Comparison of ENCODE assay signal across 8 mouse cellular contexts in the genomic region with DNA sequence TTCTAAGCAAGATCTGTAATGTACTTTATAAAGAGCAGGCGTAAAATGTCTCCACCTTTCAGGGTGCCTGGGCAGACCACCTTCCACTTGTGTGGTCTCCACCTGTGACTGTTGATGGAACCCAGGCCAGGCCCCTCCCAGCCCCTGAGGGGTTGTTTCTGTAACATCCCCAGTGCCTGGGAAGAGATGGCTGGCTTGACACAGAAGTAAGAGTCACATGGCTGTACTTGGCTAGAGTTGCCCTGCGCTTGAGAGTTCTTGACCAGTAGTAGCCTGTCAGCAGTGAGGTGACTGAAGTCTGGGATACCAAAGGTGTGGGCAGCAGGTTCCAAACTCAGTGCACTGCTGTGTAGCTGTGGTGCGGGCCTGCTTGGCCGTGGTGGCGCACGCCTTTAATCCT. TPM values are rescaled to one million over a fixed set of nuclear protein-coding genes. Genes with fewer than 3 reads are reported as not detected.
A peak's percentile ranks its signal among the peaks of the same experiment; 100 is the strongest.
DNase-seq lines count a peak whose midpoint lies in the region; ATAC-seq and TF ChIP-seq lines count a peak whose summit lies in the region.

No protein-coding gene starts in this region.

- H3K9me3 ChIP-seq in limb, embryonic 15.5 days = no peaks in the 10 kb centered on the region

- intact Hi-C loops in gastrocnemius, adult 2 months (cut with DNase I) = no loop called here
- intact Hi-C loops in gastrocnemius, postnatal 36 days (cut with DNase I) = no loop called here

- H3K9ac ChIP-seq in limb, embryonic 15.5 days = no peak overlapping the region

- H3K27me3 ChIP-seq in limb, embryonic 15.5 days = no peaks in the 10 kb centered on the region

- H3K4me1 ChIP-seq in limb, embryonic 15.5 days = peaks cover 65% of the 10 kb centered on the region

- no peak overlapping the region for H3K4me2 ChIP-seq in limb, embryonic 15.5 days

- WGBS in limb, embryonic 15.5 days = 80% methylated on average over 6 of the region's 6 CpGs

- H3K27ac ChIP-seq in gastrocnemius, adult 2 months = peak overlapping the region; percentile 91
- H3K27ac ChIP-seq in limb, embryonic 15.5 days = peak overlapping the region; percentile 81

- no peaks in the 10 kb centered on the region for H3K36me3 ChIP-seq in limb, embryonic 15.5 days

- peak overlapping the region; percentile 54; the same call in 1 of the 2 replicates for H3K4me3 ChIP-seq in gastrocnemius, adult 2 months
- H3K4me3 ChIP-seq in limb, embryonic 15.5 days = no peak overlapping the region

- no peak for TF ChIP-seq CTCF in gastrocnemius, adult 2 months (IDR thresholded peaks at IDR 0.05)

- no peak for ATAC-seq in limb, embryonic 15.5 days (ENCODE audit: insufficient number of reproducible peaks, low FRiP score, low TSS enrichment, low read depth)

- peak; percentile 57 for DNase-seq in gastrocnemius, adult 2 months
- no peak for DNase-seq in gastrocnemius, postnatal 36 days
- peak; percentile 27 for DNase-seq in thymus, postnatal 14 days
- no peak for DNase-seq in thymus, postnatal 36 days
- no peak for DNase-seq in frontal cortex, adult 2 months (ENCODE audit: extremely low spot score in 1 of 2, low spot score in 1 of 2)
- no peak for DNase-seq in retina, postnatal 1 day
- no peak for DNase-seq in thymus, postnatal 0 days (ENCODE audit: low spot score)

RNA-seq across cellular contexts. Expression of a gene that starts 24.6 kb away (rescaled TPM):
- total RNA-seq in gastrocnemius, adult 2 months (2021) = 10 to 100 TPM; 76.4 to 86.9 TPM
- total RNA-seq in gastrocnemius, postnatal 36 days (2021) = 10 to 100 TPM; 69.4 to 70.1 TPM
- 40.8 and 44.8 TPM in 2 replicates for polyA plus RNA-seq in limb, embryonic 15.5 days (2015; fragmentation: Nextera tagmentation; extraction: Ambion mirVana)
- polyA plus RNA-seq in frontal cortex, adult 2 months (2012; rRNA removed) = 106 and 118 TPM in 2 replicates
- polyA plus RNA-seq in thymus, postnatal 0 days (2015; fragmentation: Nextera tagmentation; extraction: Ambion mirVana) = 22.5 and 33.6 TPM in 2 replicates

Comparison
In these comparisons a context has a peak if more than half of its experiments do, and no peak if none do; other contexts are left out.
1. DNase-seq: peak in gastrocnemius, adult 2 months (single experiment) and thymus, postnatal 14 days (single experiment); none in gastrocnemius, postnatal 36 days (0 of 2), thymus, postnatal 36 days (0 of 2), frontal cortex, adult 2 months (0 of 2), retina, postnatal 1 day (single experiment) and thymus, postnatal 0 days (single experiment).